Comparison of ENCODE assay signal across 8 mouse cellular contexts in the genomic region with DNA sequence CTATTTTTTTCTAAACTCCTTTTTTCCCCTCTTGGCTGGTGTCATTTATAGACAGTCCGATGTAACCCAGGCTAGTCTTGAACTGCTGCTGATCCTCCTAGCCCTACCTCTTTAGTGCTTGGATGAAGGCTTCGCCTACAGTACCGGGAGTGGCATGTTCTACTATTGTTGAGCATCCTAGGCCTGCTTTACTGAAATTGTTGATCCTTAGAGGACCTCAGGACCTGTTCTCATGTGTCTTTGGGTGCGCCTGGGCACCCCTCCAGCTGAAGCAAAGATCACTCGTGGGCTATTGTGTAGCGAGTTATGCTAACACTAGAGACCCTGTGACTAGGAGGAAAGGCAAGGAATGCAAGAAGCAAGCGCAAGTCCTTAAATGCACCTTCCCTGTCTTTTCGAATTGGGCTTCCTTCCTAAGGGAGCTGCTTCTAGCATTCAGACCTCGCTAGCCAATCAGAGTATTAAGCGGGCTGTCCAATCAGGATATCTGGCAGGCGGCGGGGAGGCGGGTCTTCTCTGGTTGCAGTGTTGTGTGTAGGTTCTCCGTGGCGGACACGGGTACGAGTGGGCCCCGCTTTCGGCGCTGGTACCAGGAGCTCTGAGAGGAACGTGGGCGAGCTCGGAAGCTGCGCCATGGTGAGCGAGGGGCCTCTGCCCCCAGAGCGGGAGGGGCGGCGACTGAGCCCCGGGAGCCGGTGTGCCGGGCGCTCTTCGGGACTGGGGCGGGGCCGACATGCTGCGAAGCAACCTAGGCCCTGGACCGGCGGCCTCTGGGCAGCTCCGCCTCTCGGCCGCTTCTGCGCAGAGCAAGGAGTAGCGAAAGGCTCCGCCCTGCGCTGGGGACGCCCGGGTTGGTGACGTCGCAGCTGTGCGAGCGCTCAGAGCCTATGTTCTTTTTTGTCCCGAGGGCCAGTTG. TPM values are rescaled to one million over a fixed set of nuclear protein-coding genes. Genes with fewer than 3 reads are reported as not detected.
DNase-seq lines count a peak whose midpoint lies in the region; ATAC-seq and TF ChIP-seq lines count a peak whose summit lies in the region.

No protein-coding gene starts in this region.

- H3K4me1 ChIP-seq in heart, embryonic 12.5 days (replicated peaks) = peaks cover 15% of the 10 kb centered on the region
- 0 out of 2 replicates have a peak, but pooled peaks cover 6% of the 10 kb centered on the region for H3K4me1 ChIP-seq in kidney, postnatal 0 days (replicated peaks; ENCODE audit: insufficient read depth, low read length)
- H3K4me1 ChIP-seq in liver, embryonic 11.5 days (replicated peaks; ENCODE audit: control insufficient read depth, insufficient read depth, low read length) = peaks cover 4% of the 10 kb centered on the region
- no peaks in the 10 kb centered on the region for H3K4me1 ChIP-seq in stomach, embryonic 14.5 days (ENCODE audit: control insufficient read depth, insufficient read depth, low read length)

- no peaks in the 10 kb centered on the region for H3K27me3 ChIP-seq in heart, embryonic 12.5 days (replicated peaks)
- no peaks in the 10 kb centered on the region for H3K27me3 ChIP-seq in kidney, postnatal 0 days (ENCODE audit: insufficient read depth, low read length)
- no peaks in the 10 kb centered on the region for H3K27me3 ChIP-seq in liver, embryonic 11.5 days (replicated peaks; ENCODE audit: control insufficient read depth, insufficient read depth, low read length)
- H3K27me3 ChIP-seq in stomach, embryonic 14.5 days (ENCODE audit: control insufficient read depth, insufficient read depth, low read length) = no peaks in the 10 kb centered on the region

- peaks cover 18% of the 10 kb centered on the region for H3K36me3 ChIP-seq in heart, embryonic 12.5 days
- H3K36me3 ChIP-seq in kidney, postnatal 0 days (ENCODE audit: insufficient read depth, low read length) = no peaks in the 10 kb centered on the region
- no peaks in the 10 kb centered on the region for H3K36me3 ChIP-seq in liver, embryonic 11.5 days (ENCODE audit: control insufficient read depth, insufficient read depth, low read length)
- peaks cover 8% of the 10 kb centered on the region; the same call in 1 of the 2 replicates for H3K36me3 ChIP-seq in stomach, embryonic 14.5 days (ENCODE audit: control insufficient read depth, insufficient read depth, low read length)

- DNase-seq in CD4-positive helper T cell, adult 2 months (ENCODE audit: low read depth, low spot score) = peak; percentile 97
- DNase-seq in brain, embryonic 18.5 days (ENCODE audit: low read depth, low spot score) = peak; percentile 93
- DNase-seq in kidney, postnatal 0 days (ENCODE audit: low spot score) = peak; percentile 97
- DNase-seq in liver, embryonic 11.5 days (ENCODE audit: low spot score) = peak; percentile 93
- peak; percentile 97 for DNase-seq in naive thymus-derived CD4-positive, alpha-beta T cell, adult 2 months (ENCODE audit: low read depth)

- WGBS in heart, embryonic 12.5 days = 3% methylated on average over 52 of the region's 52 CpGs
- 3% methylated on average over 52 of the region's 52 CpGs for WGBS in kidney, postnatal 0 days
- 4% methylated on average over 52 of the region's 52 CpGs for WGBS in liver, embryonic 11.5 days
- WGBS in stomach, embryonic 14.5 days = 4% methylated on average over 44 of the region's 52 CpGs

- peak overlapping the region; percentile 91 for H3K27ac ChIP-seq in heart, embryonic 12.5 days (ENCODE audit: poor library complexity, severe bottlenecking)
- peak overlapping the region; percentile 95 for H3K27ac ChIP-seq in kidney, postnatal 0 days
- peak overlapping the region; percentile 71 for H3K27ac ChIP-seq in liver, embryonic 11.5 days (ENCODE audit: low read depth, low read length)
- H3K27ac ChIP-seq in stomach, embryonic 14.5 days (ENCODE audit: low read length) = peak overlapping the region; percentile 92

- ATAC-seq in erythroid progenitor cell, adult 5-6 weeks (replicated peaks; ENCODE audit: low FRiP score, poor library complexity, severe bottlenecking) = peak; percentile 98
- peak; percentile 100 for ATAC-seq in heart, embryonic 12.5 days (ENCODE audit: insufficient number of reproducible peaks, low FRiP score)
- peak; percentile 100 for ATAC-seq in kidney, postnatal 0 days (replicated peaks; ENCODE audit: low FRiP score, low read depth)
- ATAC-seq in liver, embryonic 11.5 days (replicated peaks; ENCODE audit: low FRiP score) = peak; percentile 100
- peak; percentile 100 for ATAC-seq in stomach, embryonic 14.5 days (ENCODE audit: insufficient number of reproducible peaks, insufficient read depth, low FRiP score, low read depth)

- no peaks in the 10 kb centered on the region for H3K9me3 ChIP-seq in heart, embryonic 12.5 days (replicated peaks)
- no peaks in the 10 kb centered on the region for H3K9me3 ChIP-seq in kidney, postnatal 0 days (replicated peaks; ENCODE audit: low read length)
- H3K9me3 ChIP-seq in liver, embryonic 11.5 days (ENCODE audit: control insufficient read depth, low read length) = no peaks in the 10 kb centered on the region
- no peaks in the 10 kb centered on the region for H3K9me3 ChIP-seq in stomach, embryonic 14.5 days (ENCODE audit: control insufficient read depth, low read depth, low read length)

- H3K9ac ChIP-seq in heart, embryonic 12.5 days = peak overlapping the region; percentile 83
- peak overlapping the region; percentile 83 for H3K9ac ChIP-seq in kidney, postnatal 0 days (ENCODE audit: low read depth, low read length)
- peak overlapping the region; percentile 76 for H3K9ac ChIP-seq in liver, embryonic 11.5 days (ENCODE audit: low read depth, low read length)
- peak overlapping the region; percentile 53 for H3K9ac ChIP-seq in stomach, embryonic 14.5 days (replicated peaks; ENCODE audit: low read depth, low read length)

- TF ChIP-seq CTCF in kidney, postnatal 0 days (IDR thresholded peaks at IDR 0.05; ENCODE audit: low read depth) = peak; percentile 58

- peak overlapping the region; percentile 87 for H3K4me3 ChIP-seq in heart, embryonic 12.5 days
- H3K4me3 ChIP-seq in kidney, postnatal 0 days (replicated peaks; ENCODE audit: low read depth, low read length) = peak overlapping the region; percentile 67
- H3K4me3 ChIP-seq in liver, embryonic 11.5 days (ENCODE audit: low read depth, low read length) = peak overlapping the region; percentile 70
- peak overlapping the region; percentile 66 for H3K4me3 ChIP-seq in stomach, embryonic 14.5 days (ENCODE audit: low read depth, low read length)

- H3K4me2 ChIP-seq in heart, embryonic 12.5 days = peak overlapping the region; percentile 75
- H3K4me2 ChIP-seq in kidney, postnatal 0 days (ENCODE audit: low read length) = peak overlapping the region; percentile 57
- peak overlapping the region; percentile 77 for H3K4me2 ChIP-seq in liver, embryonic 11.5 days
- H3K4me2 ChIP-seq in stomach, embryonic 14.5 days (replicated peaks; ENCODE audit: low read depth, low read length) = peak overlapping the region; percentile 50

RNA-seq across cellular contexts. Expression of a gene that starts 34.7 kb away (rescaled TPM):
- total RNA-seq in erythroid progenitor cell, adult 5-6 weeks (2015; ENCODE audit: low replicate concordance) = 2.1 and 2.9 TPM in 2 replicates
- total RNA-seq in erythroid progenitor cell, adult 5-6 weeks (2017; ENCODE audit: low replicate concordance) = 0.30 and 0.77 TPM in 2 replicates
- 1.9 and 2.0 TPM in 2 replicates for polyA plus RNA-seq in heart, embryonic 12.5 days (2016; fragmentation: Nextera tagmentation; extraction: Ambion mirVana)
- polyA plus RNA-seq in kidney, postnatal 0 days (2015; fragmentation: Nextera tagmentation; extraction: Ambion mirVana) = 1.3 and 1.4 TPM in 2 replicates
- 0.83 and 1.2 TPM in 2 replicates for polyA plus RNA-seq in liver, embryonic 11.5 days (2014; fragmentation: Nextera tagmentation; extraction: Ambion mirVana)
- polyA plus RNA-seq in stomach, embryonic 14.5 days (2014; fragmentation: Nextera tagmentation; extraction: Ambion mirVana) = 3.1 and 3.4 TPM in 2 replicates

Comparison
In these comparisons a context has a peak if more than half of its experiments do, and no peak if none do; other contexts are left out.
1. Peak in every context shown above with its lines: DNase-seq, ATAC-seq, H3K4me3 ChIP-seq and H3K27ac ChIP-seq.